Mouse (Mus musculus): ENCODE measurements around the gene Nrp1. TPM values are rescaled to one million over a fixed set of nuclear protein-coding genes. Genes with fewer than 3 reads are reported as not detected.
A peak's percentile ranks its signal among the peaks of the same experiment; 100 is the strongest.

Nrp1 gene
- polyA plus RNA-seq, 1 experiment from 2014 or later = 35.3 TPM

GRCm38 (mm10) chr8:128528591-128529383 lies 170.4 kb downstream of the Nrp1 start:
- H3K27ac ChIP-seq (replicated peaks) = peak overlapping the region; percentile 84
- H3K4me2 ChIP-seq (replicated peaks) = peak overlapping the region; percentile 38
- H3K4me3 ChIP-seq = no peak overlapping the region
- H3K9ac ChIP-seq (replicated peaks) = no peak overlapping the region
- no peaks in the 10 kb centered on the region for H3K36me3 ChIP-seq
- ATAC-seq (ENCODE audit: low FRiP score, low read depth) = peak; percentile 95
- WGBS = 11% methylated on average over 8 of the region's 8 CpGs
- H3K27me3 ChIP-seq = peaks cover 6% of the 10 kb centered on the region
- peaks cover 20% of the 10 kb centered on the region for H3K4me1 ChIP-seq
- H3K9me3 ChIP-seq = no peaks in the 10 kb centered on the region

- 46% methylated on average over 3 of the region's 3 CpGs for WGBS
- no peak overlapping the region for H3K4me2 ChIP-seq (replicated peaks)
- ATAC-seq (ENCODE audit: low FRiP score, low read depth) = peak; percentile 58
- H3K9ac ChIP-seq (replicated peaks) = no peak overlapping the region
- H3K4me1 ChIP-seq = peaks cover 10% of the 10 kb centered on the region
- H3K36me3 ChIP-seq = no peaks in the 10 kb centered on the region
- H3K27me3 ChIP-seq = peaks cover 6% of the 10 kb centered on the region
- H3K9me3 ChIP-seq = no peaks in the 10 kb centered on the region
- H3K27ac ChIP-seq (replicated peaks) = no peak overlapping the region
- no peak overlapping the region for H3K4me3 ChIP-seq
Observed at GRCm38 (mm10) chr8:128534442-128534871, 176.1 kb downstream of the Nrp1 start.

- ATAC-seq (ENCODE audit: low FRiP score, low read depth) = no peak
- Histone ChIP-seq H3K4me2 (replicated peaks) (no peak overlapping the region), H3K9me3 (no peaks in the 10 kb centered on the region), H3K9ac (replicated peaks) (no peak overlapping the region), H3K27me3 (peaks cover 6% of the 10 kb centered on the region), H3K4me3 (no peak overlapping the region), H3K4me1 (peaks cover 6% of the 10 kb centered on the region), H3K36me3 (no peaks in the 10 kb centered on the region), H3K27ac (replicated peaks) (no peak overlapping the region)
Observed at GRCm38 (mm10) chr8:128535685-128536084, 177.3 kb downstream of the Nrp1 start.

- Histone ChIP-seq H3K4me3 (no peak overlapping the region), H3K9me3 (no peaks in the 10 kb centered on the region), H3K27me3 (no peaks in the 10 kb centered on the region), H3K4me2 (replicated peaks) (no peak overlapping the region), H3K27ac (replicated peaks) (no peak overlapping the region), H3K4me1 (peaks cover 6% of the 10 kb centered on the region), H3K36me3 (no peaks in the 10 kb centered on the region), H3K9ac (replicated peaks) (no peak overlapping the region)
- WGBS = 10% methylated on average over 1 of the region's 1 CpGs
- no peak for ATAC-seq (ENCODE audit: low FRiP score, low read depth)
Observed at GRCm38 (mm10) chr8:128538378-128538777, 180.0 kb downstream of the Nrp1 start.

- H3K9me3 ChIP-seq = no peaks in the 10 kb centered on the region
- no peak overlapping the region for H3K4me3 ChIP-seq
- no peak for ATAC-seq (ENCODE audit: low FRiP score, low read depth)
- no peaks in the 10 kb centered on the region for H3K4me1 ChIP-seq
- H3K36me3 ChIP-seq = no peaks in the 10 kb centered on the region
- H3K27me3 ChIP-seq = no peaks in the 10 kb centered on the region
- no peak overlapping the region for H3K9ac ChIP-seq (replicated peaks)
- WGBS = 72% methylated on average over 1 of the region's 1 CpGs
- H3K27ac ChIP-seq (replicated peaks) = no peak overlapping the region
- H3K4me2 ChIP-seq (replicated peaks) = no peak overlapping the region
Observed at GRCm38 (mm10) chr8:128541355-128542090, 183.1 kb downstream of the Nrp1 start.

GRCm38 (mm10) chr8:128544128-128544846 lies 185.9 kb downstream of the Nrp1 start:
- Histone ChIP-seq H3K4me2 (replicated peaks) (no peak overlapping the region), H3K36me3 (no peaks in the 10 kb centered on the region), H3K4me3 (no peak overlapping the region), H3K9ac (replicated peaks) (no peak overlapping the region), H3K4me1 (no peaks in the 10 kb centered on the region), H3K9me3 (no peaks in the 10 kb centered on the region), H3K27ac (replicated peaks) (no peak overlapping the region), H3K27me3 (no peaks in the 10 kb centered on the region)
- 78% methylated on average over 2 of the region's 2 CpGs for WGBS
- ATAC-seq (ENCODE audit: low FRiP score, low read depth) = no peak

- ATAC-seq (ENCODE audit: low FRiP score, low read depth) = no peak
- WGBS = 95% methylated on average over 1 of the region's 1 CpGs
- H3K27me3 ChIP-seq = no peaks in the 10 kb centered on the region
- H3K4me2 ChIP-seq (replicated peaks) = no peak overlapping the region
- no peak overlapping the region for H3K4me3 ChIP-seq
- H3K4me1 ChIP-seq = no peaks in the 10 kb centered on the region
- no peak overlapping the region for H3K27ac ChIP-seq (replicated peaks)
- no peaks in the 10 kb centered on the region for H3K9me3 ChIP-seq
- H3K36me3 ChIP-seq = no peaks in the 10 kb centered on the region
- no peak overlapping the region for H3K9ac ChIP-seq (replicated peaks)
Observed at GRCm38 (mm10) chr8:128546287-128546686, 187.9 kb downstream of the Nrp1 start.

- Histone ChIP-seq H3K4me1 (no peaks in the 10 kb centered on the region), H3K27ac (replicated peaks) (no peak overlapping the region), H3K9me3 (no peaks in the 10 kb centered on the region), H3K4me3 (no peak overlapping the region), H3K4me2 (replicated peaks) (no peak overlapping the region), H3K27me3 (no peaks in the 10 kb centered on the region), H3K36me3 (no peaks in the 10 kb centered on the region), H3K9ac (replicated peaks) (no peak overlapping the region)
- no peak for ATAC-seq (ENCODE audit: low FRiP score, low read depth)
- WGBS = 78% methylated on average over 4 of the region's 4 CpGs
Observed at GRCm38 (mm10) chr8:128547361-128547760, 189.0 kb downstream of the Nrp1 start.

GRCm38 (mm10) chr8:128549738-128550137 lies 191.3 kb downstream of the Nrp1 start:
- Histone ChIP-seq H3K27me3 (no peaks in the 10 kb centered on the region), H3K4me3 (no peak overlapping the region), H3K4me2 (replicated peaks) (no peak overlapping the region), H3K27ac (replicated peaks) (no peak overlapping the region), H3K36me3 (no peaks in the 10 kb centered on the region), H3K9ac (replicated peaks) (no peak overlapping the region), H3K9me3 (no peaks in the 10 kb centered on the region), H3K4me1 (no peaks in the 10 kb centered on the region)
- 96% methylated on average over 5 of the region's 5 CpGs for WGBS
- ATAC-seq (ENCODE audit: low FRiP score, low read depth) = no peak

- H3K9me3 ChIP-seq = no peaks in the 10 kb centered on the region
- 56% methylated on average over 15 of the region's 15 CpGs for WGBS
- H3K4me1 ChIP-seq = no peaks in the 10 kb centered on the region
- ATAC-seq (ENCODE audit: low FRiP score, low read depth) = no peak
- H3K9ac ChIP-seq (replicated peaks) = no peak overlapping the region
- no peak overlapping the region for H3K27ac ChIP-seq (replicated peaks)
- no peaks in the 10 kb centered on the region for H3K27me3 ChIP-seq
- no peak overlapping the region for H3K4me3 ChIP-seq
- no peaks in the 10 kb centered on the region for H3K36me3 ChIP-seq
- no peak overlapping the region for H3K4me2 ChIP-seq (replicated peaks)
Observed at GRCm38 (mm10) chr8:128551421-128552139, 193.2 kb downstream of the Nrp1 start.

Data from midbrain, embryonic 12.5 days (tissue).